Mouse (Mus musculus): ENCODE data around the gene Dgkg.

DNA sequence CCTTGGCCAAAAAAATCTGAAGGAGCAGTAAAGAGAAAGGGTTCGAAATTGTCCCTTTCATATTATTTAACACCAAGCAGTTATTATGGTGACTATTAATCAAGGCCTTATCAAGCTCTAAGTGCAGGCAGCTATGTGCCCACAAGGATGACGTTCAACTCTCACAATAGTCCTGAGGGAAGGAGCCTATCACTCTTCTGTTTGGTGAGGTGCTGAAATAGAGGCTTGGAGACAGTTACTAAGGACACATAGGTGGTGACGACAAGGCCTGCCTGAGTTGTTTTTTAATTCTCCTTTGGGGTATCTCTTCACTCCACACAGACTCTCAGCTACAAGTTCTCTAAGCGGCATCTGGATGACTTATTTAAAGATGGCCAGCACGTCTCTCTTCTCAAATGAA lies 161.8 kb downstream of the Dgkg start:
- TF ChIP-seq CTCF (IDR thresholded peaks at IDR 0.05; ENCODE audit: low read depth, low read length) (no peak), POLR2A (IDR thresholded peaks at IDR 0.05; ENCODE audit: insufficient read depth, low read length) (no peak)
